Mouse (Mus musculus) heart, postnatal 0 days (tissue): Measurements from ENCODE around the gene Grik5. TPM values are rescaled to one million over a fixed set of nuclear protein-coding genes. Genes with fewer than 3 reads are reported as not detected.
"Not testable (repeated sequence)": the region's sequence is repeated elsewhere in the genome, so short reads cannot be mapped to it uniquely, and the experiment has no call there.

Source experiments
- ATAC-seq: fragments of 200-750 bp; cut with Nextera tagmentation; 2 replicates; pipeline ENCODE4 v1.8.0; 2017; ENCODE audit warnings: low read depth, moderate number of reproducible peaks, moderate library complexity; ENCODE audit not compliant: insufficient read depth
- DNase-seq: peaks from one replicate; pipeline ENCODE4 v3.0.0-alpha.2; 2016; ENCODE audit warnings: low spot score
- H3K27ac ChIP-seq: fragments of 300-500 bp; sonication (generic); 2 replicates; pipeline ENCODE4 v1.5.1; 2014; ENCODE audit warnings: low read depth, mild to moderate bottlenecking
- H3K27me3 ChIP-seq: fragments of 300-500 bp; sonication (generic); 2 replicates; pipeline ENCODE4 v1.6.1; 2014; ENCODE audit warnings: low read length, mixed read lengths; ENCODE audit not compliant: control insufficient read depth, insufficient read depth
- H3K36me3 ChIP-seq: fragments of 300-500 bp; sonication (generic); replicated peaks from 2 replicates; pipeline ENCODE4 v1.6.1; 2014; ENCODE audit warnings: low read length, mixed read lengths; ENCODE audit not compliant: control insufficient read depth, insufficient read depth
- H3K4me1 ChIP-seq: fragments of 300-500 bp; sonication (generic); 2 replicates; pipeline ENCODE4 v1.6.1; 2014; ENCODE audit warnings: antibody characterized with exemption; ENCODE audit not compliant: control insufficient read depth, insufficient read depth
- H3K4me2 ChIP-seq: fragments of 300-500 bp; sonication (generic); 2 replicates; pipeline ENCODE4 v1.6.1; 2014; ENCODE audit warnings: low read depth, mild to moderate bottlenecking, low read length, moderate library complexity
- H3K4me3 ChIP-seq: fragments of 300-500 bp; sonication (generic); 2 replicates; pipeline ENCODE4 v1.5.1; 2014; ENCODE audit warnings: low read depth, low read length
- H3K9ac ChIP-seq: fragments of 300-500 bp; sonication (generic); replicated peaks from 2 replicates; pipeline ENCODE4 v1.6.1; 2014; ENCODE audit warnings: low read depth, low read length, mixed read lengths
- H3K9me3 ChIP-seq: fragments of 300-500 bp; sonication (generic); replicated peaks from 2 replicates; pipeline ENCODE4 v1.6.1; 2016; ENCODE audit warnings: low read length; ENCODE audit not compliant: control insufficient read depth
- CTCF ChIP-seq: IDR thresholded peaks from 2 replicates; pipeline ENCODE4 v1.5.1; 2016; ENCODE audit warnings: antibody characterized with exemption, control low read depth, low read depth
- EP300 ChIP-seq: IDR thresholded peaks from 2 replicates; pipeline ENCODE4 v1.6.1; 2016; ENCODE audit warnings: antibody characterized with exemption, low read depth
- WGBS: fragments of 180-500 bp; shearing (Covaris S2); extraction: QIAGEN DNeasy Blood & Tissue Kit; methylation state at CpG from one replicate; pipeline ENCODE4 v1.1.7; 2014; 5-methylcytosine and 5-hydroxymethylcytosine counted together
- polyA plus RNA-seq: library from polyadenylated mRNA; unstranded; fragments of >200 nt; fragmentation: Nextera tagmentation; extraction: Ambion mirVana; gene quantifications from 2 replicates; pipeline ENCODE4 v1.2.1, GENCODE M21; 2015
- total RNA-seq: library from RNA; depleted of rRNA; stranded (reverse); fragments of >200 nt; gene quantifications from 2 replicates; pipeline ENCODE4 v1.2.3, GENCODE M21; 2014; ENCODE audit warnings: low replicate concordance

Grik5 gene
- total and polyA plus RNA-seq, 2 experiments from 2014 or later = 1.6 to 16.2 TPM

DNA sequence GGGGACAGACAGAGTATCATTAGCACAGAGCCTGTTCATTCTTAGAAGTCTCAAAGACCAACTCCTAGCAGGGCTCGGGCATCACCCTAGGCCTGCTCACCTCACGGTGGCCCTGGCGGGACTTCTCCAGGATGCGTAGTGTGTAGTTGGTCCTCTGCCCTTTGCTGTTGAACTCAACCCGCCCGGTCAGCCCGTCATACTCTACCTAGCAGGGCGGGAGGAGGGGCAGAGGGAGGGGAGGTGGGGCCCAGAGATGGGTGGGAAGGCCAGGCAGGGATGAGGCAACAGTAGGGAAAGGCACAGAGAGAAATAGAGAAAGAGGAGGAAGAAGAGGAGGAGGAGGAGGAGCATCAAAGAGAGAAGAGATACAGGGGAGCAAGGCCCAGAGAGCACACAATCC lies 13.8 kb downstream of the Grik5 start:
- peaks cover 48% of the 10 kb centered on the region for H3K36me3 ChIP-seq
- H3K4me3 ChIP-seq = no peak overlapping the region

DNA sequence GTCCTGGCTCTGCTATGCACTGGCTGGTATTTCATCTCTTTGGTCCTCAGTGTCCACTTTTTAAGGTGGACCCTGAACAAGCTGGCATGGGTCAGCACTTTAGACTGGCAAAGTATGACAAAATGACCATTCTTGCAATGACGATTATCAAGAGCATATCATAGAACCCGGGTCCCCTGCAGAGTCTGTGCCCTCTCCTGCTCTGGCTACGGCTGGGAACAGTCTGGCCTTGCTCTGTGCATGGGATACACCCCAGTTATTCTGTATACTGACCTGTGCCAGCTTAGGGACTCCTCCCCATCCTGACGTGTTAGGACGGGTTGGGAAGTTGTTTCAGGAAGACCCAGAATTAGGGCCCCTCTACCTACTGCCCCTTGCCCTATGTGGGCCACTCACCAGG lies 14.3 kb downstream of the Grik5 start:
- H3K27ac ChIP-seq = no peak overlapping the region
- no peak overlapping the region for H3K4me3 ChIP-seq
- DNase-seq (no peak), ATAC-seq (no peak)
- peaks cover 12% of the 10 kb centered on the region for H3K4me1 ChIP-seq
- peaks cover 44% of the 10 kb centered on the region for H3K36me3 ChIP-seq
- H3K9ac ChIP-seq = no peak overlapping the region
- H3K9me3 ChIP-seq = no peaks in the 10 kb centered on the region
- TF ChIP-seq CTCF (no peak), EP300 (no peak)
- 91% methylated on average over 5 of the region's 5 CpGs for WGBS
- H3K4me2 ChIP-seq = no peak overlapping the region
- no peaks in the 10 kb centered on the region for H3K27me3 ChIP-seq

More for the DNA sequence above, 13.8 kb downstream of the Grik5 start:
- no peak for DNase-seq
- no peak overlapping the region for H3K27ac ChIP-seq
- no peak overlapping the region for H3K9ac ChIP-seq
- H3K27me3 ChIP-seq = no peaks in the 10 kb centered on the region
- TF ChIP-seq CTCF = no peak
- TF ChIP-seq EP300 = no peak
- WGBS = 81% methylated on average over 8 of the region's 8 CpGs
- H3K4me1 ChIP-seq = peaks cover 12% of the 10 kb centered on the region
- no peaks in the 10 kb centered on the region for H3K9me3 ChIP-seq
- H3K4me2 ChIP-seq = no peak overlapping the region
- ATAC-seq = no peak

DNA sequence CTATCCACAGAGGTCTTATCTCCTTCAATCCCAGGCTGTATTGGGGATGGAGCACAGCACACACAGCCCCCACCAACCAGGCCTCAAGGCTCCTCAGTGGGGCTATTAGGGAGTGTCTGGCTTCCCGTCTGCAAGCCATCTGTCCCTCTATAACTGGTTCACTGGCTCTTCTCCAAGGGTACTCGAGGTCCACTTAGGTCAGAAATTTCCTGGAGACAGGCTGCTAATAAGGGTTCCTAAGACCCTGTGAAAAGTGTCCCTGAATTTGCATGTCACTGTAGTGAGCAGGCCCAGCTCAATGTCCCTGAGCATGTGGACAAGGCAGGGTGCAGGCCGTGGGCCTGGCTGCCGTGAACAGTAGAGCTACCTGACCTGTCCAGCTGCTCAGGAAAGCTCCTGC lies 15.2 kb downstream of the Grik5 start:
- ATAC-seq (peak; percentile 52; the same call in 1 of the 2 replicates), DNase-seq (peak; percentile 38)
- H3K4me2 ChIP-seq = no peak overlapping the region
- H3K4me1 ChIP-seq = peaks cover 12% of the 10 kb centered on the region
- no peak overlapping the region for H3K9ac ChIP-seq
- peak overlapping the region; percentile 26; the same call in 1 of the 2 replicates for H3K27ac ChIP-seq
- H3K36me3 ChIP-seq = peaks cover 37% of the 10 kb centered on the region
- no peaks in the 10 kb centered on the region for H3K9me3 ChIP-seq
- WGBS = 21% methylated on average over 4 of the region's 4 CpGs
- no peak for TF ChIP-seq EP300
- no peak for TF ChIP-seq CTCF
- no peak overlapping the region for H3K4me3 ChIP-seq
- H3K27me3 ChIP-seq = no peaks in the 10 kb centered on the region

DNA sequence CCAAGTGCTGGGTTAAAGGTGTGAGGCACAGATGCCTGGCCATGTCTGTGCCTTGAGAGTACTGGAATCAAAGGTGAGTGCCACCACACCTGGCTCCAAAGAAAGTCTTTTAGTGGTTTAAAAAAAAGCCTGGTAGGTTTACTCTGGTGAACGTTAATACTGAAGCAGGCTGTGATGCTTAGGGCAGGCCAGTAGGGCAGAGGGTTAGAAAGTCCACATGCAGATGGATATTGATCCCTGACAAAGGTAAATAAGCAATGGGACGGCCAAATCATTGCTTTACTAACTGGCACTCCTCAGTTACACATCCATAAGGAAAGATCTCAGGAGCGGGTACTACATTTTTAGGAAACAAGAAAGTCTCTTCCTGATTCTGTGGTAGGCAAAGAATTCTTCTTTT lies 19.6 kb downstream of the Grik5 start:
- no peak for DNase-seq
- no peak overlapping the region for H3K27ac ChIP-seq
- H3K27me3 ChIP-seq = no peaks in the 10 kb centered on the region
- no peak for ATAC-seq
- H3K36me3 ChIP-seq = peaks cover 18% of the 10 kb centered on the region; the same call in 1 of the 2 replicates
- 85% methylated on average over 3 of the region's 3 CpGs for WGBS
- no peak overlapping the region for H3K9ac ChIP-seq
- H3K4me1 ChIP-seq = peaks cover 18% of the 10 kb centered on the region
- TF ChIP-seq EP300 (no peak), CTCF (no peak)
- no peak overlapping the region for H3K4me3 ChIP-seq
- no peaks in the 10 kb centered on the region for H3K9me3 ChIP-seq
- no peak overlapping the region for H3K4me2 ChIP-seq

DNA sequence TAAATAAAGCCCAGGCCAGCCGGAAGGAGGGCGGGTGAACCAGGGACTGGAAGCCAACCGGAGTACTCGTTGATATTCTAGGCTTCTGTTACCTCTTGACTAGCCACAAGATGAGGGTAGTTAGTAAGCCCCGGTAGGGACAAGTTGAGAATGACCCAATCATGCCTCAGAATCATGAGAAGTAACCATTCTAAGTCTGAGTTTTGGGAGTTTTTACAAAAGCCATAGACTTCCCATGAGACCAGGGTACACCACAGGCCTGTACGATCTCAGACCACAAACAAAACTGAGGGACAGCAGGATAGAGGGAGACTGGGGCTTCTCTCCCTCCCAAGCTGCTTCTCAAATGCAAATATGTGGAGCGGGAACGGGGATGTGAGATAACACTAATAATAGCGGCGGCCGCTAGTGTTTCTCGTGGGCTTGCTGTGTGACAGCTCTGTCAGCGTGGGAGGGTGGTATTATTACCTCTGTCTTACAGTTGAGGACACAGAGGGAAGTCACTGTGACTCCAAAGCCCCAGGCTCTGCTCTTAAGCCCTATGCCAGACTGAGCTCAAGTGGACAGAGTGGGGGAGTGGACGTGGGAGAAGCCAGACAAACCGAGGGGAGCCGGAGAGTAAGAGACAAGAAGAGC lies 22.7 kb downstream of the Grik5 start:
- no peak overlapping the region for H3K4me3 ChIP-seq
- TF ChIP-seq CTCF (no peak), EP300 (no peak)
- no peaks in the 10 kb centered on the region for H3K9me3 ChIP-seq
- no peak for ATAC-seq
- peaks cover 13% of the 10 kb centered on the region for H3K36me3 ChIP-seq
- H3K27me3 ChIP-seq = no peaks in the 10 kb centered on the region
- no peak overlapping the region for H3K27ac ChIP-seq
- peaks cover 5% of the 10 kb centered on the region for H3K4me1 ChIP-seq
- H3K9ac ChIP-seq = no peak overlapping the region
- no peak for DNase-seq
- H3K4me2 ChIP-seq = no peak overlapping the region
- 44% methylated on average over 16 of the region's 16 CpGs for WGBS

DNA sequence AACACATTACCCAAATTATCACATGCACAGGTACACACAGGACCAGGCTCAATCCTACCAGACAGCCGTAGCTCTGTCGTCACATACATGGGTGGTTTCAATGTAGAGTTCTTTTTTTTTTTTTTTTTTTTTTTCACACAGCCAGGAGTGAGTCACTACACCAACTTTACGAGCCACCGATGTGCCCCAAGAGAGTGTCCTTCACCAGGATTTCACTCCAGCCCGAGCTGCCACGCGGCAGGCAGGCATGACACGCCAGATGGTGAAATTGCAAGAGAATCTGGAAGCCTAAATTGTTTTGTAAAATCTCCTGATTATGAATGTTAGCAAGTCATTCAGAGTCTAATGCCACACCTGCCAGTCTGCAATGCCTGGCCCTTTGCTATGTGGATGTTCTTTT lies 24.8 kb downstream of the Grik5 start:
- Histone ChIP-seq H3K27ac (no peak overlapping the region), H3K27me3 (no peaks in the 10 kb centered on the region), H3K4me1 (peaks cover 5% of the 10 kb centered on the region), H3K4me2 (no peak overlapping the region), H3K9ac (no peak overlapping the region), H3K9me3 (no peaks in the 10 kb centered on the region), H3K36me3 (peaks cover 28% of the 10 kb centered on the region; the same call in 1 of the 2 replicates), H3K4me3 (no peak overlapping the region)
- no peak for TF ChIP-seq EP300
- WGBS = 74% methylated on average over 8 of the region's 8 CpGs
- DNase-seq = no peak
- ATAC-seq = no peak

DNA sequence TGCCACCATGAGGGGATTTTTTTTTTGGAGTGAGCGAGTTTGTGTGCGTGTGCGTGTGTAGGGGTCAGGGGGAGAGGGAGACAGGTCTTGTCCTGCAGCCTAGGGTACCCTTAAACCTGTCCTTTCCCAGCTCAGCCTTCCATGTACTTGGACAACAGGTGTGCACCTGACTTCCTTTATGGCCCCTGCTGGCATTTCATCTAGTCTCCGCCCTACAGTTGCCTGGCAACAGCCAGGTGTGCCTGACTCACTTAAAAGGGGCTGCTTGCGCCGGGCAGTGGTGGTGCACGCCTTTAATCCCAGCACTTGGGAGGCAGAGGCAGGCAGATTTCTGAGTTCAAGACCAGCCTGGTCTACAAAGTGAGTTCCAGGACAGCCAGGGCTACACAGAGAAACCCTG lies 27.5 kb downstream of the Grik5 start:
- H3K9me3 ChIP-seq, H3K4me2 ChIP-seq, H3K4me3 ChIP-seq, H3K27ac ChIP-seq, ATAC-seq, H3K27me3 ChIP-seq, H3K9ac ChIP-seq, DNase-seq, H3K4me1 ChIP-seq: not testable (repeated sequence)
- WGBS = 95% methylated on average over 7 of the region's 7 CpGs
- peaks cover 24% of the 10 kb centered on the region; the same call in 1 of the 2 replicates for H3K36me3 ChIP-seq
